Mouse (Mus musculus): ENCODE results near the gene Olfr1338.
"Not testable (repeated sequence)": the region's sequence is repeated elsewhere in the genome, so short reads cannot be mapped to it uniquely, and the experiment has no call there.

The Olfr1338 gene

DNA sequence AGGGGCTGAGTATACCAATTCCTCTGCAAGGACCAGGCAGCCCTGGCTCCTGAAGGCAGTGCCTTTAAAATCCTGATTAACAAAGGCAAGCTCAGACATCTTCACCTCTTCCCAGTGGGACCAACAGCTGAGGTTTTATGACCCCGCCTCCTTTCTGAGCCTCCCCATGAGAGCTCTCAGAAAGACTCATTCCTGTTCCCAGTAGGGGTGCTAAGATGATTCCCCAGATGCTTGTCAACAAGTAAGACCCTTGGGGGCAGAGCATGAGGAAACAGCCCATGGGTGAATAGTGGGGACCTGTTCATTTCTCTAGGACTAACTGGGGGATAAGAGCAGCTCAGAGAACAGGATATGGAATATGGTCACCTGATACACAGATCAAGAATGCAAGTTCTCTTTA lies at the start of gene Olfr1338:
TSS of gene Olfr1338 (minus strand) at position 101 of the 400 bp plus-strand sequence.
- in situ Hi-C loops (cut with MboI, MseI), result no loop called here

DNA sequence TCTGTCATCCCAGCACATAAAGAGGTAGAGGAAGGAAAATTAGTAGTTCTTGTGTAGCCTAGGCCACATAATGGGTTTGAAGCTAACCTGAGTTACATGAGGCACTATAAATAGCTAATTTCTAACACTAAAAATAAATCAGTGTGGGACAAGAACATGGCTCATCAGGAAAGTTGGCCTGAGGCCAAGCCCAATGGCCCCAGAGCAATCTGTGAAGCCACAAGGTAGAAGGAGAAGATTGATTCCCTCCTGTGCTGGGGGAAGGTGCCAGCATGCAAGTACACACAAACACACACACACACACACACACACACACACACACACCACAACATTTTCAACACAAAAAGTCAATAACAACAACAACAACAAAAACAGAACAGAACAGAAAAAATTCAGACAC lies 34.3 kb upstream of the Olfr1338 start:
- in situ Hi-C loops (cut with MboI, MseI), result not testable (repeated sequence)

DNA sequence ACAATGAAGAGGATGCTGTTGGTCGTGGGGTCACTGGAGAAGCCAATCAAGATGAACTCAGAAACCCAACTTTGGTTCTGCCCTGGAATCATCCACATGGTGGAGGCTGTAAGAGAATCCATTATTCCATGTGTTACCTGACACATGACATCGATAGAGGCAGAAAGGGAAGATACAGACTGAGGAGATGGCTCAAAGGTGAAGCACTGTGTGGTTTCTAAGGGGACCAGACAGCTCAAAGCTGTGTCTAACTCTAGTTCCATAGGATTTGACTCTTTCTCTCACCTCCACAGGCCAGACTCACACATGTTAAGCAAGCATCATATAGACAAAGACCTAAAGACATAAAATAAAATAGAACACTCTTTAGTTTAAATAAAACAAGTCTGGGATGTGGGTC lies 23.9 kb upstream of the Olfr1338 start, which contains the start of gene Olfr1337:
TSS of gene Olfr1337 (minus strand) at position 101 of the 400 bp plus-strand sequence.
- in situ Hi-C loops (cut with MboI, MseI), result no loop called here

- in situ Hi-C loops (cut with MboI, MseI), result no loop called here
Measured at GRCm38 (mm10) chr4:118741881-118742280, 16.7 kb downstream of the Olfr1338 start.

GRCm38 (mm10) chr4:118740988-118741698 lies 17.4 kb downstream of the Olfr1338 start:
- in situ Hi-C loops (cut with MboI, MseI), result no loop called here

DNA sequence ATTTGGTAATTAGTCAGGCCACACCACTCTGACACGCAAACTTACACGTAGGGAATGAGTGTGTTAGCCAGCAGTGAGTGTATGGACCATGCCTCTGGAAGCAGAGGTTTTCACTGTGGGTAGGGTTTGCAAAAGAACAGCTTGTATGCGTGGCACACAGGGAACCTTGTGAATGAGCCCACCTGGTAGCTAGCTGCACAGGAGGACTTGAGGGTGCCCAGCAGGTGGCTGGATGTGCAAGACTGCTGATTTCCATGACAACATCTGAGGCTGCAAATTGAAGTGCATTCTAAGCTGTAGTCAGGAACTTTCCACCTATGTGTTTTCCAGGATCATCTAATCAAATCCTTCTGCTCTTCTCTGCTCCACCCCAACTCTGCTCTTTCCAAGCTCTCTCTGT lies 19.0 kb downstream of the Olfr1338 start:
- in situ Hi-C loops (cut with MboI, MseI), result no loop called here

GRCm38 (mm10) chr4:118731875-118732274 lies 26.7 kb downstream of the Olfr1338 start, which contains the start of gene Olfr1339:
Gene Olfr1339, plus strand, starts transcription at chr4:118732175.
- in situ Hi-C loops (cut with MboI, MseI), result no loop called here

DNA sequence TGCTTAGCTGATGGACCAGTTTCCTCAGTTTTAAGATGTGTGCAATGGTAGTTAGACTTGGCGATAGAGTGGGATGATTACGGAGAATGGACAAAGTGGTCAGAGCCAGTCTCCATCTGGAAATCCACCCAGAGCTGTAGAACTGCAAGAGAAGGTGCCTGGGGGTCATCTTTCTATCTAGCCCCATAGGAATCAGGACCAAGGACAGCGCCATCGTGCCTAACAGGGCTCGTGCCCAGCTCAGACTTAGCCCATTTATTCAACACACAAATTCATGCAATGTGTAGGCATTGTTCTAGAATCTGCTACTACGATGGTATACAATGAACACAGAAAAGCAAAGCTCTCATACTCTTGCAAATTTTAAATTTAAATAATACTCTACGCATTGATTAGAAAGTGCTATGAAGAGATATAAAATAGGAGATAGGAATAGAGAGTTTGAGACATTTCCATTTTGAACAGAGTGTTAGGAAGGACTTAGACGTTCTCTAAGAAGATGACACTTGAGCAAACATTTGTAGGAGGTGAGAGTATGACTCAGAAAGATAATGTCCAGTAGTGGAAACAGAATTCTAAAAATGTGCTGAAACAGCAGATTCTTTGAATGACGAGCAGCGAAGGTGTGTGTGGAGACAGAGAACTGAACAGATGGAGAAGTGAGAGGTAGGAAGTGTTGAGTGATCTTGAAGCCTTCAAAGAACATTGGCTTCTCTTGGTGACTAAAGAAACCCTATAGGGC lies 36.6 kb downstream of the Olfr1338 start:
- in situ Hi-C loops (cut with MboI, MseI), result no loop called here

GRCm38 (mm10) chr4:118719838-118720237 lies 38.7 kb downstream of the Olfr1338 start, which contains the start of gene Olfr1340:
Gene Olfr1340, plus strand, starts transcription at chr4:118720138.
- in situ Hi-C loops (cut with MboI, MseI), result no loop called here

- in situ Hi-C loops (cut with MboI, MseI), result no loop called here
Measured at GRCm38 (mm10) chr4:118711656-118712055, 46.9 kb downstream of the Olfr1338 start.

GRCm38 (mm10) chr4:118708086-118708485 lies 50.5 kb downstream of the Olfr1338 start:
- in situ Hi-C loops (cut with MboI, MseI), result no loop called here

DNA sequence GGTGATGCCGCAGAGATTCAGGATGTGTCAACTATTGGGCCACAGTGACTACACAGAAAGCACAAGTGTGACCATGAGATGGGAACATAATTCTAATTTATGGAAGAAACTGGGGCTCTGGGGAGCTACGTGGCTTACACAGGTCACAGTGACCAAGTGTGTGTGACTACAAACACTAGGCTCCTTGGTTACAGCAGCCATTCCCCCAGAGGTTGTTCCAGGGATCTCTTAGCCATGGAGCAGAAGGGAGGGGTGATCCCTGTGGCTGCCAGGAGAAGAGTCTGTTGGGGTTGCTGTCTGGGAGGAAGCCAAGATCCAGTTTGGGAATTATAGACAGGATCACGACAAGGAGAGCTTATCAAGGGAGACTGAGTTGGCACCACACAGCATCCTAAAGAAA lies 55.3 kb downstream of the Olfr1338 start, which contains the start of gene Olfr1341:
TSS of gene Olfr1341 (plus strand) at position 301 of the 400 bp plus-strand sequence.
- in situ Hi-C loops (cut with MboI, MseI), result no loop called here
